Mouse (Mus musculus) stomach, postnatal 0 days (tissue): ENCODE data around the gene Slc4a1.

ENCODE experiments used
- CTCF ChIP-seq: IDR thresholded peaks from 2 replicates; pipeline ENCODE4 v1.5.1; 2016; ENCODE audit warnings: antibody characterized with exemption, low read depth, mild to moderate bottlenecking, moderate library complexity
- EP300 ChIP-seq: optimal IDR thresholded peaks from 2 replicates; pipeline ENCODE3; 2016; ENCODE audit warnings: antibody characterized with exemption

GRCm38 (mm10) chr11:102323516-102323915 lies 42.5 kb downstream of the Slc4a1 start:
- TF ChIP-seq CTCF: no peak
- TF ChIP-seq EP300: no peak
